Mouse (Mus musculus): Measurements from ENCODE around the gene Lrmda. TPM values are rescaled to one million over a fixed set of nuclear protein-coding genes. Genes with fewer than 3 reads are reported as not detected.

The Lrmda gene
- polyA plus RNA-seq, 1 experiment, result 8.2 TPM

DNA sequence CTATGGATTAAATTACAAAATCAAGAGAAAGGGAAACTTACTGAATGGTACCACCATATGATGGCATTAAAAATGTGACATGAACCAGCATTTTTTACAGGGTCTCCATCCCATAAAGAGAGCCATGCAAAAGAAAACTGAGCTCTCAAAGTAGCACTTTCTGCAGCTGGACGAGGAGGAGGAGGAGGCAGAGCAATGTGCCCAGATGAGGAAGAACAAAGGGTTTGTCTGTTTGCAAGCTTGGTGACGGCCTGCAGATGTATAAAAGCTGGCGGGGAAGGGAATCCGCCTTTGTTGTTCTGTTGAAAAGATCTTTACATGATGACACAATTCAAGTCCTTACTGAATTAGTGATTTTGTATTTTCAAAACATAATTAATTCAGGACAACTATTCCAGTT is 841.1 kb downstream of the Lrmda start:
- no peak for DNase-seq (ENCODE audit: low read depth)

DNA sequence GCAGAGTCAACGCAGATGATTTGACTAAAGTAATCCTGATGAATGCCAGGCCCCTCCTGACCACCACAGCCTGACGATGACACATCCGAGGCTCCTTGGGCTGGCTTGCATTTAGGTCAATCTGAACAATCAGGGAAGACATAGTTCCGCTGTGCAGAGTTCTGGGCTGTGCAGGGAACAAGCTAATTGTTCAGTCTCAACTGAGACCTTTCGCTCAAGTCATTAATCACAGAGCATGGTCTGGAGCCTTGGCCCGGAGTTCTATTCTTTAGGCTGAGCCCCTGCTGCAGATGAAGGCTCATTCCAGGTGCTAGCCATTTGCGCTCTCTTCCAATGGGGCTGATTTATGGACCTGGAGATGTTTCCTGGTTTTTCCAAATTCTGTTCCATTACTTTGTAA is 844.6 kb downstream of the Lrmda start:
- DNase-seq (ENCODE audit: low read depth), result no peak

DNA sequence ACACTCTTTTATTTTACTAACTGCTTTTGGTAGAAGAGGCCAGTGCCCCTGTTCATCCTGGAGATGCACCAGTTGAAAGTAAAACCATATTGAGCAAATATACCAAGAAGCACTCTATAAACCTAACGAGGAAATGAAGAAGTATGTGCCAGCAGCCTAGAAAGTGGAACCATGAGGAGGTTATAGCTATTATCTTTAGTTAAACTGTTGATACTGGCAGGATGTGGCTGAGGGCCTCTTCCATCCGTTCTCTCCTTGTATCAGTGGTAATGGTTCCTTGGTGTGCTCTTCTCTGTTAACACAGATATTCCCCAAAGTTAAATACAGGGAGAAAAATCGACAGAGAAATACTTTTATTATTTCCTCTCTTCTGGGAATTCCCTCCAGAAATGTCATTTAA is 855.1 kb downstream of the Lrmda start:
- DNase-seq (ENCODE audit: low read depth), result no peak

- no peak for DNase-seq (ENCODE audit: low read depth)
Observed at GRCm38 (mm10) chr14:22887182-22887581, 867.7 kb downstream of the Lrmda start.

- DNase-seq (ENCODE audit: low read depth), result no peak
Observed at GRCm38 (mm10) chr14:22899312-22899711, 879.8 kb downstream of the Lrmda start.

DNA sequence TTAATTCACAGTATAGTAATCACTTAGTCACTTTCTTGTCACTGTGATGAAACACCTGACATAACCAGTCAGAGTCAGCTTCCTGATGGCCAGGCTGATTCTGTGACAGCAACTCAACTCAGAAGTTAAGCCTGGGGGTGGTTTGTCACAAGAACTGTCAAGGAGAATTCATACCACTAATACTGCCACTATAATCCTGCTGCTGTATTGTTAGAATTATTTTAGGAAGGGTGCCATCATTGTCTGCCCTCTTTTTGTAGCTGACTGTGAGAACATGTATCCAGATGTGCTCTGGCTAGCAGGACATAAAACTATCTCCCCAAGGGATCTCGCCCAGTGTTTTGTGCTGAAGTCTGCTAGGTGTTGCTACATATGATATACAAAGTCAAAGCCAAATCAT is 882.6 kb downstream of the Lrmda start:
- peak; percentile 84 for DNase-seq (ENCODE audit: low read depth)

DNA sequence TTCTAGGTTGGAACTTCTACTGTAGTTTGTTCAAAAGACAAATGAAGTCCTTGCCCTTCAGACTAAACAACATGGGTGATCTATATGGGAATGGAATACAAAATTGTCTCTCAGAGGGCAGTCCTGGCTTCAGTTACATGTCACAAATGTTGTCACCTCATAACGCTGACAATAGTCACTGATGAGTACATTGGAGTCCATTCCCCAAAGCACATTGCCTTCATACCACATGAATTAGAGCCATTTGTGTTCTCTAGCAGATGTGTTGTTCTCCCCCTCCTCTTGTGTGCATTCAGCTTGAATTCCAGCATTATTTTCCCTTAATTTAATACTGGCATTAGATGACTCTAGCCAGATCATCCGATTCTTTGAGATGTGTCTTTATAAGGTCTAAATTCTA is 883.4 kb downstream of the Lrmda start:
- DNase-seq (ENCODE audit: low read depth), result no peak

DNA sequence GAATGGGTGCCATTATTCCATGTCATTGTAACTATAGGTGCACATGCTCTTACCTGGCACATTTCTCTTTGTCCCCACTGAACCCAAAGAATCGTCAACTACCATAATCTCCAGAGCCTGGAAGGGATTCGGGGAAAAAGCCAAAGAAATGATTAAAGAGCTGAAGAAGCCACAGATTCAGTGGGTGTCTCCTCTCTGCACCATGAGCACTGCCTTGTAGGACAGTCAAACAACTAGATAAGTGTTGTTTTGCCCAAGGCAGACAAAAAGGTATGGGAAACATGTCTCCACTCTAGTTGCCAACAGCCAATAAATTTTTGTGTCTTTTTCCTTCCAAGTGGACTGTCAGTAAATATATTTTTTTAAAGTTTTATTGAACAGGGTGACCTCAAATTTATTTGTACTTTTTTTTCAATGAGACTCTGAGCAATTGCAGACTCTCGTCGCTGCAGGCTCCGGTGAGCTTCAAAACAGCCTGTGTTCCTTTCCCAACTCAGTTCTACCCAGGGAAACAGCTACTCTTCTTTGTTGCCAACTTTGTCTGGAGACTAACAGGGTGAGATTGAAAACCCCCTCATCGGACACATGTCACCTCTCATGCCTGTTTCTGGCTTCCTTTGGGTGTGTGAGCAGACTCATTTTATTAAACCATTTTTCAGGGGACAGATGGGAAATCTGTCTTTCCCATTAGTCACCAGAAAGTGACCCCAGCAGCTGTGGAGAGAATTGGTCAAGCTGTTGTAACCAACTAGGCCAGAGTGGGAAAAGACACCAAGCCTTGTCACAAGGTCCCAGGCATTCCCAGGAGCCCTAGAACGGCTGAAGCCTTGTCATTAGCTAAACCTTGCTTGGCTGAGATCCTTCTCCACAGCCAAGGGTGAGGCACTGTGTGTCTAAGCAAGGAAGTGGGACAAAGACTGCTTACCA is 886.5 kb downstream of the Lrmda start:
- no peak for DNase-seq (ENCODE audit: low read depth)

GRCm38 (mm10) chr14:22906716-22907115 is 887.2 kb downstream of the Lrmda start:
- DNase-seq (ENCODE audit: low read depth), result no peak

DNA sequence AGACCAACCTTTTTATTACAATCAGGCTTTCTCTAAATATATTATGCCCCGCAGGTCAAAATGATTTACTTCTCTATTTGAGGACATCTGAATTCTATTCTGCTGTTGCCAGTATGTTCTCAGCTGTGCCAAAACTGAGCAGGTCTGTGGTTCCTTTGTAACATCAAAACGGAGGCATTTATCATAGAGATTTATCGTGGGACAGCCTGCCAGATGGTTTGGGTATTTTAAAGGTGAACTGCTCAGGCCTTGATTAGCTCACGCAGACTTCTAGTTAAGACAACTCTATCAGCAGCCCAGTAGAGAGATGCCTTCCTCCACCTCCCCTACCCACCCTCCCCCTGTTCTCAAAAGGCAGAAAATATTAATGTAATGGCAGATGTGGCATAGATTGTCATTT is 887.7 kb downstream of the Lrmda start:
- DNase-seq (ENCODE audit: low read depth), result no peak

DNA sequence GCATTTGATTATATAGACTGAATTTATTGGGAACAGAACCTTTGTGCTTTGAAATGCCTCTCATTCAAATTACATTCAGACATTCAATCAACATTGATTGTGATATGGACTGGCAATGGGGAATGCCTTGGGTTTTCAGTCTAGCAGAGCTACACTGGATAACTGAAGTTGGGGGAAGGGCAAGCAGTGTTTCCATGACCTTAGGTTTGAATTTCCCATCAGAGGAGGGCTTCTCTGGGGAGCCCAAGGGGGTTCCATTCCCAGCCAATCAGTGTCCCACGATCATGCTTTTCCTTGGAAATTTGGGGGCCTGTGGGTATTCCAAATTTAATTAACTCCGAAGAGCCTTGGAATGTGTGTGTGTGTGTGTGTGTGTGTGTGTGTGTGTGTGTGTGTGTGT is 888.5 kb downstream of the Lrmda start:
- no peak for DNase-seq (ENCODE audit: low read depth)

DNA sequence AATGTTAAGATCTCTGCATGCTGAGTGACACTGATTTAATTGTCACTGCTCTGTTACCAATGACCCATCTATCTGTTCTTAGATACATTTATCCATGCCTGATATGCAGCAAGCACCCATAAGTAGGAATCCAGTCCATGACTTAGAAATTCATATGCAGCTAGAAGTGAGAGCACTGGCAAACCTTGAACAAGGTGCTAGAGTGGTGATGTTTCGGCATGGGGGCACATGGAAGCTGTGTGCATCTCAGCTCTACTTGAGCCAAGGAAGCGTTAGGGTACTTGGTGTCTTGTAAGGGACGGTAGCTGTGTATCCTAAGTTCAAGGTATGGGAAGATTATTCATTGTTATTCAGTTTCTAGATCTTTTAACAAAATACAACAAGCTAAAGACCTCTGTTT is 896.0 kb downstream of the Lrmda start:
- no peak for DNase-seq (ENCODE audit: low read depth)

DNA sequence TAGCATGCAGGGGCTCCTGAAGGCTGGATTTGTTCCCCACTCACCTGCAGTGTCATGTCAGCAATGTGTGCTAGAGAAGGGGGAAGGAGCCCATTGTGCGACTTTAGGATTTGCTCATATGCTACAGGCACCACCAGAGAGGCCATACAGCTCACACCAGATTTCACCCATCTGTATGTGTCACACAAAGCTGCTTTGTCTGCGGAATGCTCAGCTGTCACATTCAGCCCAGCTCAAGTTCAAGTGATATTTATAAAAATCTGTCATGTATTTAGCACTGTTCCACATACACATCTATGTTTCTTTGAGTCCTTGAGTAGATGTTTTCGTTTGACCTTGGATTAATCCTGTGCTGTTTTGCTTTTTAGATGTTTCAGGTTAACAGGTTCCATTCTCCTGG is 899.0 kb downstream of the Lrmda start:
- no peak for DNase-seq (ENCODE audit: low read depth)

DNA sequence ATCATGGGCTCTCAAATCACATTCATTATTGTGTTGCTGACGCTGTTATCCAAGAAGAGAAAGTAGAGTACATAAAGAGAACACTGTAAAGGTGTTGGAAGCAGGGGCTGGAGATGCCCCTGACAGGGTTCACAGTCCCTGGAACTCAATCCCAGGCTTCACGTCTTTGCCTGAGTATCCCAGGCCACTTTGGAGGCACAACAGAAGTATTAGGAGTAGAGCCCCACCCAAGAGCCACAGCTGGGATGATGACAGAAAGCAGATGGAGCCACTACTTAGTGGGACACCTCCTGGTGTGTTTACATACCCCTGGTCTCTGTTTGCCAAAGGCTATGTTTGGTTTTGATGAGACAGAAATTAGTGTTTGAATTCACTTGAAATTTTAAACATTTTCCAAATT is 899.4 kb downstream of the Lrmda start:
- no peak for DNase-seq (ENCODE audit: low read depth)

DNA sequence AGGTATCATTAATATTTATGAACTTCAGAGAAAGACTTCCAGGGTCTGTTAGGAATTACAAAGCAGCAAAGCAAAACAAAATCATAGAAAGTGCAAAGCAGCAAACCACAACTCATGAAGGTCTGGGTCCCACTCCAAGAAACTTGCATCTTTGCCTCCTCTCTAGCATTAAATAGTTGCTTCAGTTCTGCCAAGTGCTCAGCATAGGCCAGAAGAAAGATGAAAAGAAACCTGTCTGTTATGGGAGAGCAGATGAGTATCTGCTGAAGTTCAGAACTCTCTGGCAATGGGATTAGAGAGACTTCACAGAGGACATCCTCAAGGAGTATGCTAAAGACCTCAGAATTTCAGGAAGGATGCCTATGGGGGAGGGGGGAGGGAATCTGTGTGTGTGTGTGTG is 901.6 kb downstream of the Lrmda start:
- DNase-seq (ENCODE audit: low read depth), result no peak

DNA sequence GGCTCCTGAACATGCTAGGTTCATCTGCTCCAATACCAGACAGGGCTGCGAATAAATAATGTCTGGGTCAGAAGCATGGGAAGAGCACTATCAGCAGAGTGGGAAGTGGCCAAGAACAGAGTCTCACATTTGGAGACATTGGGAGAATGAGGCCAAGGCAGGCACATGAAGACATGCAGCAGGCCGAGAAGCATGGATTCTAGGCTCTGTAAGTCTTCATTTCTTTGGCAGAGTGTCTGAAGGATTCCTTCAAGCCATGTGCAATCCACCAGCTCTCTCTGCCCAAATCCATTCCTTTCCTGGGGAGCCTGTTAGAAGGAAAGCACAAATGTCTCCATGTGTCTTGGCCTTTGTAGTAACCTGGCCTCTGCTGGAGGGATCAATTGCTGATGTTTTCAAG is 902.3 kb downstream of the Lrmda start:
- no peak for DNase-seq (ENCODE audit: low read depth)

DNA sequence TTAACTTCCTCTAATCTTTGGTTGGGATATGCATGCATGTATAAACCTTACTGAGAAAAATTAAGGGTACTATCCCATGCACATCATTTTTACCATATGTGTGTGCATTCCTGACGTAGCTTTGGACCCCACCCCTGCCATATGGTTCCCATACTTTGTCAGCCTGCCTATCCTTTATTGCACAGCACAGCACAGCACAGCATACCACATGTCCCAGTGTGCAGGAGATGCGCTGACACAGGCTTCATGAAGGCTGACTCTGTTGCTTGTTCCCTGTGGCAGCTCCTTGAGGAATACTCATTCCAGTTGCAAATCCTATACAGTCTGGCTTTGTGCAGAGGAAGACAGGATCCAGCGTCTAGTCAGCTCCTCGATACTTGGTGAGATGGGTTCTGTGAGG is 903.1 kb downstream of the Lrmda start:
- DNase-seq (ENCODE audit: low read depth), result no peak

DNA sequence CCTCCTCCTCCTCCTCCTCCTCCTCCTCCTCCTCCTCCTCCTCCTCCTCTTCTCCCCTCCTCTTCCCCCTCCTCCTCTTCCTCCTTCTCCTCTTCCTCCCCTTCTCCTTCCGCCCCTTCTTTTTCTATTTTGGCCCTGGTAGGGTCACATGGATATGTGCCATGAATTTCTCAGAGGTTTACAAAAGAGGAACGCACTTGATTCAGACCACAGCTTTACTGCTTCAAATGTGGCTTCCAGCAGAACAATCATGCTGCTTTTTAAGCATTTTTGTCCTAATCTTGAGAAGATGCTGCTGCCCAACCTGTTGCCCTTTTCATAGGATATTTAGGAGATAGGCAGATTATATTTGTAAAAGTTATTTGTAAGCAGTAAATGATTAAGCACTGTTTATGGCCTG is 903.7 kb downstream of the Lrmda start:
- DNase-seq (ENCODE audit: low read depth), result no peak

DNA sequence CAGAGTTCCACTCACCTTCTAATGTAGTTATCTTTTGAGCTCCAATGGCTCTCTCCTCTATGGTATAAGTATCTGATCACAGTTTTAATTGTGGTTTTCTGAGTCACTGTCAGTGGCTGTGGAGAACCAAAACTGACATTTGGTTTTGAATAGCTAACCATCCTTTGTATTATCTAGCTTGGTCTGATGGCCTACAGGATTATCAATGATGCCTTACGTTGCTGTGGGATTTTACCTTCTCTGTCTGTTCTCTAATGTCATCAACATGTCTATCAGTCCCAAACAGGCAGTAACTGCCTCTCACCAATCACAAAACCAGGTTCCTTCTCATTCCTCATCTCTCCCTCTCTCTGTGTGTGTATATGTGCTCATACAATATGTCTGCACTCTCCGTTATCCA is 908.8 kb downstream of the Lrmda start:
- no peak for DNase-seq (ENCODE audit: low read depth)

GRCm38 (mm10) chr14:22928683-22929082 is 909.2 kb downstream of the Lrmda start:
- DNase-seq (ENCODE audit: low read depth), result no peak

DNA sequence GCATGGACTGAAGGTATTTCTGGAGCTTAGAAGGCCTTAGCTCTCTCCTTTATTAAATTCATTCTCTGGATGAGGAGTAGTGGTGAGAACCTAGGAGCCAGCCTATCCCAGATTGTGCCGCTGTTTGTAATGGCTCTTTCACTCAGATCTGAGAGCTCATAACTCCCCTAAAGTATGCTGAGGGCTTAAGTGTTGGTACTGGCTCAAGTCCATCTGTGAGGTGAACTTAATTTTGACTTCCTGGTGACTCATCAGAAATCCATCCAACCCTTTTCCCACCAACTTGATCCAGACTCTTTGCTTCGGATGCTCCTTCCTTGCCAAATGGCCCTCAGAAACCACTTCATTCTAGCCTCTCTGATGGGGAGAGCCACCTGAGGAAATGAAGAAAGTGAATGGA is 910.1 kb downstream of the Lrmda start:
- DNase-seq (ENCODE audit: low read depth), result no peak

GRCm38 (mm10) chr14:22930488-22931046 is 911.1 kb downstream of the Lrmda start:
- DNase-seq (ENCODE audit: low read depth), result no peak

DNA sequence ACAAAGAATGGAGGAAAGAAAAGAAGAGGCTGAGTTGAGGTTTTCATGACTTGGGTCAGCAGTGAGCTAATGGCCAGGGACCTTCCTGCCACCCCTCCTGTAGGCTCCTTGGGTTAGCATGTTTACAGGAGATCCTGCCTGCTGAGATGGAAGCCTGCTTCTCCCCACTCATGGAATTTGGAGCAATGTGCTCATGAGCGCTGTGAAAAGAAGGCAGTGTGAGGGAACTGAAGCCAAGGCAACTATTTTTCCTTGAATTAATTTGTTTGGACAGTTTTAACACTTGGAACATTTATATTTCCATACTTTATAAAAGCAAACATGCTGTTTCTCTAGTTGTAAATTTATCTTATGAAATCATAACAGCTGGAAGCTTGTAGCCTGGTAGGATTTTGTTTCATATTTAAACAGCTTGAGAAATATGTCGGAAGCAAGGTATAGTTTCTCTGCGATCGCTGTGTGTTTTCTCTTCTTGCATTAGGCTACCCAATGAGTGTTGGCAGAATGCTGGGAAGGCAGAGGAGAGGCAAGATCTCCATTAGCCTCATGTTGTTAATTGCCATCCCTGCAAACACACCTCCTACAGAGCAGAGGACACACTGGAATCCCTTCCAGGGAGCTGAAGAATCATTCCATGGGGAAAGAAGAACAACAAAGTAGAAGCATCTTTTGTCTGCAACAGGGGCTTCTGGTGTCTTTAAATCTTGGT is 911.8 kb downstream of the Lrmda start:
- DNase-seq (ENCODE audit: low read depth), result no peak
